Mouse (Mus musculus): ENCODE measurements around the gene Retsat. TPM values are rescaled to one million over a fixed set of nuclear protein-coding genes. Genes with fewer than 3 reads are reported as not detected.

The Retsat gene
- total RNA-seq, 2 experiments from 2014 or later: 15.6 to 24.3 TPM

GRCm38 (mm10) chr6:72619734-72620532, 21.7 kb downstream of the Retsat start:
- no peak for ATAC-seq (replicated peaks; ENCODE audit: low FRiP score, low TSS enrichment, poor library complexity, severe bottlenecking)

GRCm38 (mm10) chr6:72620920-72621319, 22.6 kb downstream of the Retsat start:
- no peak for ATAC-seq (replicated peaks; ENCODE audit: low FRiP score, low TSS enrichment, poor library complexity, severe bottlenecking)

GRCm38 (mm10) chr6:72622917-72623316, 24.6 kb downstream of the Retsat start:
- ATAC-seq (replicated peaks; ENCODE audit: low FRiP score, low TSS enrichment, poor library complexity, severe bottlenecking): no peak

GRCm38 (mm10) chr6:72623661-72624402, 25.6 kb downstream of the Retsat start:
- ATAC-seq (replicated peaks; ENCODE audit: low FRiP score, low TSS enrichment, poor library complexity, severe bottlenecking): no peak

- ATAC-seq (replicated peaks; ENCODE audit: low FRiP score, low TSS enrichment, poor library complexity, severe bottlenecking): no peak
Measured at GRCm38 (mm10) chr6:72626391-72626790, 28.1 kb downstream of the Retsat start.

- ATAC-seq (replicated peaks; ENCODE audit: low FRiP score, low TSS enrichment, poor library complexity, severe bottlenecking): no peak
Measured at GRCm38 (mm10) chr6:72627276-72627675, 29.0 kb downstream of the Retsat start.

- ATAC-seq (replicated peaks; ENCODE audit: low FRiP score, low TSS enrichment, poor library complexity, severe bottlenecking): no peak
Measured at GRCm38 (mm10) chr6:72630370-72630769, 32.1 kb downstream of the Retsat start.

GRCm38 (mm10) chr6:72630961-72631360, 32.7 kb downstream of the Retsat start:
- ATAC-seq (replicated peaks; ENCODE audit: low FRiP score, low TSS enrichment, poor library complexity, severe bottlenecking): no peak

- no peak for ATAC-seq (replicated peaks; ENCODE audit: low FRiP score, low TSS enrichment, poor library complexity, severe bottlenecking)
Measured at GRCm38 (mm10) chr6:72631700-72632099, 33.4 kb downstream of the Retsat start.

GRCm38 (mm10) chr6:72634311-72634710, 36.0 kb downstream of the Retsat start:
- no peak for ATAC-seq (replicated peaks; ENCODE audit: low FRiP score, low TSS enrichment, poor library complexity, severe bottlenecking)

GRCm38 (mm10) chr6:72635760-72636431, 37.6 kb downstream of the Retsat start:
- peak; percentile 62 for ATAC-seq (replicated peaks; ENCODE audit: low FRiP score, low TSS enrichment, poor library complexity, severe bottlenecking)

GRCm38 (mm10) chr6:72636940-72637339, 38.7 kb downstream of the Retsat start:
- ATAC-seq (replicated peaks; ENCODE audit: low FRiP score, low TSS enrichment, poor library complexity, severe bottlenecking): no peak

- ATAC-seq (replicated peaks; ENCODE audit: low FRiP score, low TSS enrichment, poor library complexity, severe bottlenecking): no peak
Measured at GRCm38 (mm10) chr6:72641218-72641954, 43.1 kb downstream of the Retsat start.

- ATAC-seq (replicated peaks; ENCODE audit: low FRiP score, low TSS enrichment, poor library complexity, severe bottlenecking): no peak
Measured at GRCm38 (mm10) chr6:72644576-72644975, 46.3 kb downstream of the Retsat start.

- no peak for ATAC-seq (replicated peaks; ENCODE audit: low FRiP score, low TSS enrichment, poor library complexity, severe bottlenecking)
Measured at GRCm38 (mm10) chr6:72645364-72645763, 47.1 kb downstream of the Retsat start.

GRCm38 (mm10) chr6:72647383-72647820, 49.1 kb downstream of the Retsat start:
- peak; percentile 80 for ATAC-seq (replicated peaks; ENCODE audit: low FRiP score, low TSS enrichment, poor library complexity, severe bottlenecking)

- ATAC-seq (replicated peaks; ENCODE audit: low FRiP score, low TSS enrichment, poor library complexity, severe bottlenecking): no peak
Measured at GRCm38 (mm10) chr6:72648002-72648595, 49.8 kb downstream of the Retsat start.

GRCm38 (mm10) chr6:72650338-72650851, 52.1 kb downstream of the Retsat start:
- no peak for ATAC-seq (replicated peaks; ENCODE audit: low FRiP score, low TSS enrichment, poor library complexity, severe bottlenecking)

GRCm38 (mm10) chr6:72653419-72653818, 55.1 kb downstream of the Retsat start:
- no peak for ATAC-seq (replicated peaks; ENCODE audit: low FRiP score, low TSS enrichment, poor library complexity, severe bottlenecking)
